Mouse (Mus musculus) kidney, adult 9 months (tissue): ENCODE data around the gene Vps16.

ENCODE experiments used
- DNase-seq: peaks from one replicate; pipeline ENCODE4 v3.0.0; 2022

Gene Vps16

GRCm38 (mm10) chr2:130466438-130466837 lies 42.3 kb downstream of the Vps16 start:
- no peak for DNase-seq

GRCm38 (mm10) chr2:130469366-130469765 lies 45.2 kb downstream of the Vps16 start:
- no peak for DNase-seq

GRCm38 (mm10) chr2:130469935-130470334 lies 45.8 kb downstream of the Vps16 start:
- no peak for DNase-seq

GRCm38 (mm10) chr2:130472908-130473510 lies 48.9 kb downstream of the Vps16 start:
- DNase-seq, result no peak

- no peak for DNase-seq
Observed at GRCm38 (mm10) chr2:130475764-130476163, 51.6 kb downstream of the Vps16 start.

GRCm38 (mm10) chr2:130476666-130477297 lies 52.6 kb downstream of the Vps16 start:
- no peak for DNase-seq

GRCm38 (mm10) chr2:130482177-130482576 lies 58.0 kb downstream of the Vps16 start:
- DNase-seq, result no peak

- DNase-seq, result no peak
Observed at GRCm38 (mm10) chr2:130482700-130483099, 58.6 kb downstream of the Vps16 start.

- DNase-seq, result no peak
Observed at GRCm38 (mm10) chr2:130484206-130484605, 60.1 kb downstream of the Vps16 start.

- no peak for DNase-seq
Observed at GRCm38 (mm10) chr2:130488002-130488401, 63.9 kb downstream of the Vps16 start.

GRCm38 (mm10) chr2:130488600-130488999 lies 64.5 kb downstream of the Vps16 start:
- DNase-seq, result no peak

- no peak for DNase-seq
Observed at GRCm38 (mm10) chr2:130491162-130491561, 67.0 kb downstream of the Vps16 start.

GRCm38 (mm10) chr2:130491587-130491986 lies 67.4 kb downstream of the Vps16 start:
- no peak for DNase-seq
